Mouse (Mus musculus) T-helper 17 cell (primary cell): ENCODE results near the gene Iffo1.

ENCODE experiments used
- in situ Hi-C, 2 experiments: fragments of 300-600 bp; cut with MboI, MseI; formaldehyde crosslinking; loops; 1 replicate in 1 of 2; 2 replicates in 1 of 2; pipeline ENCODE4 v1.15.1; 2025; ENCODE audit warnings: high pct_unique_total_duplicates in 2 of 2

The Iffo1 gene

GRCm38 (mm10) chr6:125186203-125186602 is 41.2 kb downstream of the Iffo1 start:
- in situ Hi-C loops = no loop called here

GRCm38 (mm10) chr6:125190816-125191215 is 45.8 kb downstream of the Iffo1 start:
- in situ Hi-C loops = no loop called here

- in situ Hi-C loops = no loop called here
Measured at GRCm38 (mm10) chr6:125191332-125192015, 46.4 kb downstream of the Iffo1 start, which contains the start of the genes Ncapd2 and Mrpl51. Ncapd2 (minus strand) TSS chr6:125191701. Mrpl51 (plus strand) TSS chr6:125191801.

- in situ Hi-C loops = no loop called here
Measured at GRCm38 (mm10) chr6:125192016-125192714, 47.1 kb downstream of the Iffo1 start.

- in situ Hi-C loops = no loop called here
Measured at GRCm38 (mm10) chr6:125192841-125193240, 47.8 kb downstream of the Iffo1 start.

GRCm38 (mm10) chr6:125193390-125193789 is 48.3 kb downstream of the Iffo1 start:
- in situ Hi-C loops = no loop called here

DNA sequence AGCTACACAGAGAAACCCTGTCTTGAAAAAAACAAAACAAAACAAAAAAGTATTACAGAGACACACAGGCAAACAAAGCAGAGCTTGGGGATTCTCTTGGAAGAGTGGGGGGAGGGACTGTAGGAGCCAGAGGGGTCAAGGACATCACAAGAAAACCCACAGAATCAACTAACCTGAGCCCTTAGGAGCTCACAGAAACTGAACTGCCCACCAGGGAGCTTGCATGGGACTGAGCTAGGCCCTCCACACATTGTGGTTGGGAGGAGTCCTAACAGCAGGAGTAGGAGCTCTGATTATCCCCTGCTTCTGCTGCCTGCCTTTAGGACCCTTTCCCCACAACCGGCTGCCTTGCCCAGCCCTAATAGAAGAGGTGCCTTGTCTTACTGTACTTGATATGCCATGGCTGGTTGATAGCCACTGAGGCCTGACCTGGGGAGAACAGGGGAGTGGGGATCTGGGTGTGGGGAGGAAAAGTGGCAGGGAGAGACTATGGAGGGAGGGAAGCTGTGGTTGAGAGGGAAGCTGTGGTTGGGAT is 50.6 kb downstream of the Iffo1 start:
- in situ Hi-C loops = no loop called here

DNA sequence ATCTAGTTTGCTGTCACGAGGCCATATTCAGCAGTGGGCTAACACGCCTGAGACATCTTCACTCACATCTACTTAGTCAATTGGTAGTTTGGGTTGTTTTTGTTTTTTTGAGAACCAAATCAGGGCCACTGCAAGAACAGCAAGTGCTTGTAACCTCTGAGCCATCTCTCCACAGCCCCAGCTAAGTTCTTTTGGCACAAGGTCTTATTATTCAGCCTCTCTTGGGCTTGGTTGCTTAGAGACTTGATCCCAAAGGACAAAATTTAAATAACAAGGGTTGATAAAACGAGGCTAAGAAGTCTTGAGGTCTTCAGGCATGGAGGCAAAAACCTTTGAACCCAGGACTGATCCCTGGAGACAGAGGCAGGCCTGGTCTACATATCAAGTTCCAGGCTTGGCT is 51.3 kb downstream of the Iffo1 start:
- in situ Hi-C loops = no loop called here

- in situ Hi-C loops = no loop called here
Measured at GRCm38 (mm10) chr6:125197166-125197565, 52.1 kb downstream of the Iffo1 start.

GRCm38 (mm10) chr6:125210436-125210835 is 65.4 kb downstream of the Iffo1 start:
- in situ Hi-C loops = no loop called here
